Mouse (Mus musculus) heart, postnatal 0 days (tissue): ENCODE results near the gene Cabp4. TPM values are rescaled to one million over a fixed set of nuclear protein-coding genes. Genes with fewer than 3 reads are reported as not detected.

ENCODE experiments used
- ATAC-seq: fragments of 200-750 bp; cut with Nextera tagmentation; 2 replicates; pipeline ENCODE4 v1.8.0; 2017; ENCODE audit warnings: low read depth, moderate number of reproducible peaks, moderate library complexity; ENCODE audit not compliant: insufficient read depth
- DNase-seq: peaks from one replicate; pipeline ENCODE4 v3.0.0-alpha.2; 2016; ENCODE audit warnings: low spot score
- H3K27ac ChIP-seq: fragments of 300-500 bp; sonication (generic); 2 replicates; pipeline ENCODE4 v1.5.1; 2014; ENCODE audit warnings: low read depth, mild to moderate bottlenecking
- H3K27me3 ChIP-seq: fragments of 300-500 bp; sonication (generic); 2 replicates; pipeline ENCODE4 v1.6.1; 2014; ENCODE audit warnings: low read length, mixed read lengths; ENCODE audit not compliant: control insufficient read depth, insufficient read depth
- H3K36me3 ChIP-seq: fragments of 300-500 bp; sonication (generic); replicated peaks from 2 replicates; pipeline ENCODE4 v1.6.1; 2014; ENCODE audit warnings: low read length, mixed read lengths; ENCODE audit not compliant: control insufficient read depth, insufficient read depth
- H3K4me1 ChIP-seq: fragments of 300-500 bp; sonication (generic); 2 replicates; pipeline ENCODE4 v1.6.1; 2014; ENCODE audit warnings: antibody characterized with exemption; ENCODE audit not compliant: control insufficient read depth, insufficient read depth
- H3K4me2 ChIP-seq: fragments of 300-500 bp; sonication (generic); 2 replicates; pipeline ENCODE4 v1.6.1; 2014; ENCODE audit warnings: low read depth, mild to moderate bottlenecking, low read length, moderate library complexity
- H3K4me3 ChIP-seq: fragments of 300-500 bp; sonication (generic); 2 replicates; pipeline ENCODE4 v1.5.1; 2014; ENCODE audit warnings: low read depth, low read length
- H3K9ac ChIP-seq: fragments of 300-500 bp; sonication (generic); replicated peaks from 2 replicates; pipeline ENCODE4 v1.6.1; 2014; ENCODE audit warnings: low read depth, low read length, mixed read lengths
- H3K9me3 ChIP-seq: fragments of 300-500 bp; sonication (generic); replicated peaks from 2 replicates; pipeline ENCODE4 v1.6.1; 2016; ENCODE audit warnings: low read length; ENCODE audit not compliant: control insufficient read depth
- CTCF ChIP-seq: IDR thresholded peaks from 2 replicates; pipeline ENCODE4 v1.5.1; 2016; ENCODE audit warnings: antibody characterized with exemption, control low read depth, low read depth
- EP300 ChIP-seq: IDR thresholded peaks from 2 replicates; pipeline ENCODE4 v1.6.1; 2016; ENCODE audit warnings: antibody characterized with exemption, low read depth
- WGBS: fragments of 180-500 bp; shearing (Covaris S2); extraction: QIAGEN DNeasy Blood & Tissue Kit; methylation state at CpG from one replicate; pipeline ENCODE4 v1.1.7; 2014; 5-methylcytosine and 5-hydroxymethylcytosine counted together
- polyA plus RNA-seq: library from polyadenylated mRNA; unstranded; fragments of >200 nt; fragmentation: Nextera tagmentation; extraction: Ambion mirVana; gene quantifications from 2 replicates; pipeline ENCODE4 v1.2.1, GENCODE M21; 2015
- total RNA-seq: library from RNA; depleted of rRNA; stranded (reverse); fragments of >200 nt; gene quantifications from 2 replicates; pipeline ENCODE4 v1.2.3, GENCODE M21; 2014; ENCODE audit warnings: low replicate concordance; rRNA removed

The Cabp4 gene
- total and polyA plus RNA-seq, 2 experiments from 2014 or later: 0.11 TPM; not detected in 1

DNA sequence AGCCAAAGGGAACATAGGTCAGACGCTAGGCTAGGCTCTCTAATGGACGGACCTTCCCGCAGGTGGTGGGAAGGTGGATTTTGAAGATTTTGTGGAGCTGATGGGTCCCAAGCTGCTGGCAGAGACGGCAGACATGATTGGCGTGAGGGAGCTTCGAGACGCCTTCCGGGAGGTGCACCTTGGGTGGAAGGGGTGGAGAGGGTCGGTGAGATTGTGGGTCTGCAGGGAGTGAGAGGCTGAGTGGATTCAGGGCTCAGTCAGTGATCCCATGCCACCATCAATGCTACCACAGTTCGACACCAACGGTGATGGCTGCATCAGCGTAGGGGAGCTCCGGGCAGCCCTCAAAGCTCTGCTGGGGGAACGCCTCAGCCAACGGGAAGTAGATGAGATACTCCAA is 57.7 kb downstream of the Cabp4 start:
- no peak for DNase-seq
- Histone ChIP-seq H3K27ac (no peak overlapping the region), H3K4me1 (no peaks in the 10 kb centered on the region), H3K4me2 (no peak overlapping the region), H3K9ac (no peak overlapping the region), H3K27me3 (no peaks in the 10 kb centered on the region), H3K36me3 (no peaks in the 10 kb centered on the region), H3K9me3 (no peaks in the 10 kb centered on the region), H3K4me3 (no peak overlapping the region)
- whole genome bisulfite sequencing: 88% methylated on average over 15 of the region's 15 CpGs
- no peak for TF ChIP-seq CTCF
- TF ChIP-seq EP300: no peak
- ATAC-seq: no peak

Other genes starting within 250 kb of the Cabp4 start
Only the 30 nearest of the 33 such genes appear.
- 11.9 and 29.6 TPM in 2 replicates for gene Unc93b1, start 208.8 kb downstream of the Cabp4 start, total RNA-seq
- gene Unc93b1, start 208.8 kb downstream of the Cabp4 start, polyA plus RNA-seq: 15.5 and 18.1 TPM in 2 replicates
- not detected in 2 replicates for gene Aldh3b3, start 185.4 kb downstream of the Cabp4 start, total RNA-seq
- gene Aldh3b3, start 185.4 kb downstream of the Cabp4 start, polyA plus RNA-seq: 0.22 and 0.29 TPM in 2 replicates
- 3.9 TPM in 1 of 2 replicates, not detected in the other for gene Aldh3b2, start 171.7 kb downstream of the Cabp4 start, total RNA-seq
- 0.18 TPM in 2 replicates for gene Aldh3b2, start 171.7 kb downstream of the Cabp4 start, polyA plus RNA-seq
- gene Acy3, start 157.5 kb downstream of the Cabp4 start, total RNA-seq: 32.3 and 74.8 TPM in 2 replicates
- 21.5 and 22.6 TPM in 2 replicates for gene Acy3, start 157.5 kb downstream of the Cabp4 start, polyA plus RNA-seq
- gene Tbx10, start 151.3 kb downstream of the Cabp4 start, total RNA-seq: not detected in 2 replicates
- gene Tbx10, start 151.3 kb downstream of the Cabp4 start, polyA plus RNA-seq: not detected in 2 replicates
- gene Nudt8, start 143.5 kb downstream of the Cabp4 start, total RNA-seq: 110 and 175 TPM in 2 replicates
- gene Nudt8, start 143.5 kb downstream of the Cabp4 start, polyA plus RNA-seq: 131 and 138 TPM in 2 replicates
- gene Gm49405, start 143.4 kb downstream of the Cabp4 start, total RNA-seq: 4.0 and 7.0 TPM in 2 replicates
- gene Gm49405, start 143.4 kb downstream of the Cabp4 start, polyA plus RNA-seq: 3.6 and 4.0 TPM in 2 replicates
- gene Doc2g, start 140.7 kb downstream of the Cabp4 start, total RNA-seq: 158 and 202 TPM in 2 replicates
- 114 and 116 TPM in 2 replicates for gene Doc2g, start 140.7 kb downstream of the Cabp4 start, polyA plus RNA-seq
- 910 and 941 TPM in 2 replicates for gene Ndufv1, start 131.2 kb downstream of the Cabp4 start, total RNA-seq
- gene Ndufv1, start 131.2 kb downstream of the Cabp4 start, polyA plus RNA-seq: 1,083 and 1,090 TPM in 2 replicates
- gene Gstp1, start 106.0 kb downstream of the Cabp4 start, total RNA-seq: 266 and 311 TPM in 2 replicates
- 440 and 449 TPM in 2 replicates for gene Gstp1, start 106.0 kb downstream of the Cabp4 start, polyA plus RNA-seq
- 4.5 and 9.7 TPM in 2 replicates for gene Gstp2, start 98.0 kb downstream of the Cabp4 start, total RNA-seq
- gene Gstp2, start 98.0 kb downstream of the Cabp4 start, polyA plus RNA-seq: 17.0 and 22.7 TPM in 2 replicates
- gene Gstp3, start 84.5 kb downstream of the Cabp4 start, total RNA-seq: not detected in 2 replicates
- not detected in 2 replicates for gene Gstp3, start 84.5 kb downstream of the Cabp4 start, polyA plus RNA-seq
- not detected in 2 replicates for gene Cabp2, start 62.5 kb downstream of the Cabp4 start, total RNA-seq
- not detected in 2 replicates for gene Cabp2, start 62.5 kb downstream of the Cabp4 start, polyA plus RNA-seq
- gene Cdk2ap2, start 46.9 kb downstream of the Cabp4 start, total RNA-seq: 63.2 and 67.3 TPM in 2 replicates
- gene Cdk2ap2, start 46.9 kb downstream of the Cabp4 start, polyA plus RNA-seq: 46.8 and 59.6 TPM in 2 replicates
- 26.2 and 47.3 TPM in 2 replicates for gene Pitpnm1, start 44.0 kb downstream of the Cabp4 start, total RNA-seq
- 17.9 and 21.9 TPM in 2 replicates for gene Pitpnm1, start 44.0 kb downstream of the Cabp4 start, polyA plus RNA-seq
- gene Aip, start 18.2 kb downstream of the Cabp4 start, total RNA-seq: 21.4 and 23.8 TPM in 2 replicates
- 61.7 and 66.2 TPM in 2 replicates for gene Aip, start 18.2 kb downstream of the Cabp4 start, polyA plus RNA-seq
- gene Gpr152, start 4.2 kb downstream of the Cabp4 start, total RNA-seq: not detected in 2 replicates
- 0.03 TPM in 2 replicates for gene Gpr152, start 4.2 kb downstream of the Cabp4 start, polyA plus RNA-seq
- 120 and 144 TPM in 2 replicates for gene Coro1b, start 4.6 kb upstream of the Cabp4 start, total RNA-seq
- gene Coro1b, start 4.6 kb upstream of the Cabp4 start, polyA plus RNA-seq: 97.2 and 102 TPM in 2 replicates
- gene Ptprcap, start 9.6 kb upstream of the Cabp4 start, total RNA-seq: 13.5 TPM in 1 of 2 replicates, not detected in the other
- gene Ptprcap, start 9.6 kb upstream of the Cabp4 start, polyA plus RNA-seq: 0.46 and 1.1 TPM in 2 replicates
- gene Rps6kb2, start 19.3 kb upstream of the Cabp4 start, total RNA-seq: 34.2 and 62.0 TPM in 2 replicates
- 32.9 and 35.2 TPM in 2 replicates for gene Rps6kb2, start 19.3 kb upstream of the Cabp4 start, polyA plus RNA-seq
- gene Carns1, start 31.4 kb upstream of the Cabp4 start, total RNA-seq: 40.3 and 119 TPM in 2 replicates
- 20.6 and 23.8 TPM in 2 replicates for gene Carns1, start 31.4 kb upstream of the Cabp4 start, polyA plus RNA-seq
- gene Tbc1d10c, start 47.3 kb upstream of the Cabp4 start, total RNA-seq: 5.2 TPM in 1 of 2 replicates, not detected in the other
- gene Tbc1d10c, start 47.3 kb upstream of the Cabp4 start, polyA plus RNA-seq: 2.7 and 4.4 TPM in 2 replicates
- 808 and 961 TPM in 2 replicates for gene Ppp1ca, start 48.0 kb upstream of the Cabp4 start, total RNA-seq
- gene Ppp1ca, start 48.0 kb upstream of the Cabp4 start, polyA plus RNA-seq: 738 and 763 TPM in 2 replicates
- 9.5 and 12.3 TPM in 2 replicates for gene Rad9a, start 57.6 kb upstream of the Cabp4 start, total RNA-seq
- gene Rad9a, start 57.6 kb upstream of the Cabp4 start, polyA plus RNA-seq: 9.5 and 9.7 TPM in 2 replicates
- gene Clcf1, start 70.2 kb upstream of the Cabp4 start, total RNA-seq: 3.4 and 14.7 TPM in 2 replicates
- 0.67 and 0.91 TPM in 2 replicates for gene Clcf1, start 70.2 kb upstream of the Cabp4 start, polyA plus RNA-seq
- not detected in 2 replicates for gene AC109138.7, start 70.3 kb upstream of the Cabp4 start, total RNA-seq
- gene AC109138.7, start 70.3 kb upstream of the Cabp4 start, polyA plus RNA-seq: not detected in 2 replicates
- 18.6 and 30.8 TPM in 2 replicates for gene Pold4, start 87.9 kb upstream of the Cabp4 start, total RNA-seq
- gene Pold4, start 87.9 kb upstream of the Cabp4 start, polyA plus RNA-seq: 23.0 and 27.9 TPM in 2 replicates
- 11.5 and 11.6 TPM in 2 replicates for gene Ssh3, start 125.1 kb upstream of the Cabp4 start, total RNA-seq
- 6.2 and 6.4 TPM in 2 replicates for gene Ssh3, start 125.1 kb upstream of the Cabp4 start, polyA plus RNA-seq
- gene Ankrd13d, start 139.1 kb upstream of the Cabp4 start, total RNA-seq: 2.1 and 2.3 TPM in 2 replicates
- 0.40 and 0.41 TPM in 2 replicates for gene Ankrd13d, start 139.1 kb upstream of the Cabp4 start, polyA plus RNA-seq
- gene Grk2, start 162.2 kb upstream of the Cabp4 start, total RNA-seq: 50.4 and 50.6 TPM in 2 replicates
- gene Grk2, start 162.2 kb upstream of the Cabp4 start, polyA plus RNA-seq: 6.9 and 7.8 TPM in 2 replicates